Mouse (Mus musculus): ENCODE measurements around the gene Epn2. TPM values are rescaled to one million over a fixed set of nuclear protein-coding genes. Genes with fewer than 3 reads are reported as not detected.

The Epn2 gene
- polyA plus RNA-seq, 1 experiment from 2014 or later: 31.0 TPM

DNA sequence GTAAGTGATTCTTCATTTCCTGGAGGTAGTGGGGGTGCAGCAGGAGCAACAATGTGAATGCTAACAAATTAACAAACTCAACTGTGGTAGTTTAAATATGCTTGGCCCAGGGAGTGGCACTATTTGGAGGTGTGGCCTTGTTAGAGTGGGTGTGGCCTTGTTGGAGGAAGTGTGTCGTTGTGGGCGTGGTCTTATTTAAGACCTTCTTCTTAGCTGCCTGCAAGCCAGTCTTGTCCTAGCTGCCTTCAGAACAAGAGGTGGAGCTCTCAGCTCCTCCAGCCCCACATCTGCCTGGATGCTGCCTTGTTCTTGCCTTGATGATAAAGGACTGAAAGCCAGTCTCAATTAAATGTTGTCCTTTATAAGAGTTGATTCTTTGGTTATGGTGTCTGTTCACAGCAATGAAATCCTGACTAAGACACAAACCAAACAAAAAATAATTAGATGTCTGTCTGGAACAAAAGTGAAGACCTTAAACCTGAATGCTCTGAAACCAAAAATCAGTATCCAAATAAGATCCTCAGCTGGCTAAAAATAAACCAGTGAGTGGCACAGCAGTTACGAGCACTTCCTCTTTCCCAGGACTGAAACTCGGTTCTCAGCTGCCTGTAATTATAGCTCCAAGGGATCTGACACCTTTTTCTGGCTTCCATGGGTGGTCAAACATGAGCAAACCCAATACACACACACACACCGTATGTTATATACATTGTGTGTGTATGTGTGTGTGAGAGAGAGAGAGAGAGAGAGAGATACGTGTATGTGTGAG is 80.6 kb downstream of the Epn2 start:
- no peak overlapping the region for H3K9ac ChIP-seq
- peaks cover 6% of the 10 kb centered on the region; the same call in 1 of the 2 replicates for H3K4me1 ChIP-seq
- H3K27me3 ChIP-seq: no peaks in the 10 kb centered on the region
- no peak overlapping the region for H3K4me2 ChIP-seq (replicated peaks)
- no peaks in the 10 kb centered on the region for H3K9me3 ChIP-seq (replicated peaks)
- 64% methylated on average over 6 of the region's 6 CpGs for WGBS
- ATAC-seq (ENCODE audit: insufficient number of reproducible peaks, low FRiP score, low TSS enrichment, low read depth): no peak
- no peaks in the 10 kb centered on the region for H3K36me3 ChIP-seq
- no peak overlapping the region for H3K4me3 ChIP-seq (replicated peaks)
- H3K27ac ChIP-seq (replicated peaks): no peak overlapping the region

DNA sequence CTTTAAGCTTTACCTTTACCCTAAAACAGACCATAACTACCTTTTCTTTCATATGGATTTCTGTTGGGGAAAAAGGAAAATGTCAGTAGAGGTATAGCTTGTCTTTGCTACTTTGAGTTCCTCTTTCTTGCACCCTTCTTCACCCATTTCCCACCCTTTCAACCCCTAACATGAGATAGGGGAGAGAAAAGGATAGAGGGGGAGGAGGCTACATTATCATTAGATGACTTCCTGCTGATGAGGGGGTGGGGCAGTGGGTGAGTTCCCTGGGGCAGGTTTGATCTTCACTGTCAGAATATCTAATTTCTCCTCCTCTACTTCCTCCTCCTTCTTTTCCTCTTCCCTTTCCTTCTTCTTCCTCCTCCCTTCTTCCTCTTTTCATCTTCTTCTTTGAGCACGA is 82.0 kb downstream of the Epn2 start:
- Histone ChIP-seq H3K27ac (replicated peaks) (no peak overlapping the region), H3K9me3 (replicated peaks) (no peaks in the 10 kb centered on the region), H3K27me3 (no peaks in the 10 kb centered on the region), H3K36me3 (0 out of 2 replicates have a peak, but pooled peaks cover 2% of the 10 kb centered on the region), H3K4me1 (peaks cover 16% of the 10 kb centered on the region), H3K9ac (no peak overlapping the region), H3K4me3 (replicated peaks) (no peak overlapping the region), H3K4me2 (replicated peaks) (no peak overlapping the region)
- no peak for ATAC-seq (ENCODE audit: insufficient number of reproducible peaks, low FRiP score, low TSS enrichment, low read depth)
- WGBS: 87% methylated on average over 1 of the region's 1 CpGs

DNA sequence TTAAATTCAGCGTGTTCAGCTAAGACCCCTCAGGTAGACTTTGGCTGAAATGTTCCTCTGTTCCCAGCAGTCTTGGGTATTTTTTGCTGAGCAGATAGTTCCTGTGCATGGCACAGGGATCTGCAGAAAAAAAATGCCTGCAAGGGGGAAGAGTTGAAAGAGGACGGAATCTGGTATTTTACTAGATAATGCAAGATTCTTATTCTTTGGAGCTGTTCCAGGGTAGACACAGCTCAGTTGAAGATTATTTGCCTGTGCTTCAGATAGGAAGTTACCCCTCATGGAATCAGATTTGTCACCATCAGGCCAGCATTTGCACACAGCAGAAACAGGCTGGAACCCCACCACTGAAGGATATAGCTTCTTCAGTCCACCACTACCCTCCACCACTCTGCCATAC is 84.0 kb downstream of the Epn2 start:
- Histone ChIP-seq H3K4me3 (replicated peaks) (no peak overlapping the region), H3K9me3 (replicated peaks) (no peaks in the 10 kb centered on the region), H3K9ac (no peak overlapping the region), H3K4me2 (replicated peaks) (no peak overlapping the region), H3K27ac (replicated peaks) (peak overlapping the region; percentile 93; the same call in 1 of the 2 replicates), H3K4me1 (peaks cover 27% of the 10 kb centered on the region), H3K36me3 (peaks cover 21% of the 10 kb centered on the region), H3K27me3 (no peaks in the 10 kb centered on the region)
- no peak for ATAC-seq (ENCODE audit: insufficient number of reproducible peaks, low FRiP score, low TSS enrichment, low read depth)
- WGBS: 83% methylated on average over 2 of the region's 2 CpGs

DNA sequence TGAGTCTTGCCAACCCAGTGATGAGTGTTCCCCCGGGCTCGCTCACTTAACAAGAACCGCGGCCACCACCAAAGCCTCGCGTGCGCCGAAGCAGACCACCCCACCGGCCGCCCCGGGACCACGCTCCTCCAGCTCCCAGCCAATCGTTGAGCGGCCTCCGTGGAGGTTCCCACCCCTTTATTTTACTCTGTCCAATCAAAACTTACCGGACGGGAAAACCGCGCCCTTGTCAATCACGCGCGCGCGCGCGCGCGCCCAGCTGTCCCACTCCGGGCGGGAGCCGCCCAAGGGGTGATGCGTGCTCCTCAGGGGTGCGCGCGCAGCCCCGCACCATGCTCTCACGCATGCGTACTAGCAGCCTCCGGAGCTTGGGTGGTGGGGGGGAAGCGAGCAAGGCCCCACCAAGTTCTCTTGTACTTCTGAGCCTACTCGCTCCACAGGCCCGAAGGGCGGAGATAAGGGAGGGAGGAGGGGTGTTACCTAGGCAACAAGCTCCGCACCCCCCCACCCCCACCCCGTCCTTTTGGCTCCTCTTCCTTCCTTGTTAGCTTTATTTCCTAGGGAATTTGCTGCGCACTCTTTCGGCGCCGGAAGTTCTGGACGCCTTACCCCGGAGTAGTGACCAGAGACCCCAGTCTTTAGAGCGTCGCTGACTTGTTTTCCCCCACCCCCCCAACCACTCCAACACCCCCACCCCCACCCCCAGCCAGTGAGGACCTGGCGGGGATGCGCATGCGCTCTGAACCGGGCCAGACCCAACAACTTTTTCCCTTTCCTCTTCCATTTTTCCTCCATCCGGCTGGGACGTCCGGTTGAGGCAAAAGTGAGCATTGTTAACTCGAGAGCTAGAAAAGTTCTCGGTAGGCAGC is 85.1 kb downstream of the Epn2 start, which contains the start of gene Mapk7:
Gene Mapk7, minus strand, starts transcription at position 278 of the 869 bp plus-strand sequence.
- no peaks in the 10 kb centered on the region for H3K27me3 ChIP-seq
- H3K4me2 ChIP-seq (replicated peaks): peak within 1 kb of the TSS; percentile 85
- peaks cover 32% of the 10 kb centered on the region for H3K36me3 ChIP-seq
- peak within 1 kb of the TSS; percentile 72 for H3K4me3 ChIP-seq (replicated peaks)
- peak; percentile 95 for ATAC-seq (ENCODE audit: insufficient number of reproducible peaks, low FRiP score, low TSS enrichment, low read depth)
- H3K4me1 ChIP-seq: peaks cover 38% of the 10 kb centered on the region
- under 1% methylated on average over 62 of the region's 62 CpGs for WGBS
- peak within 1 kb of the TSS; percentile 93 for H3K27ac ChIP-seq (replicated peaks)
- H3K9ac ChIP-seq: peak within 1 kb of the TSS; percentile 73
- H3K9me3 ChIP-seq (replicated peaks): no peaks in the 10 kb centered on the region

DNA sequence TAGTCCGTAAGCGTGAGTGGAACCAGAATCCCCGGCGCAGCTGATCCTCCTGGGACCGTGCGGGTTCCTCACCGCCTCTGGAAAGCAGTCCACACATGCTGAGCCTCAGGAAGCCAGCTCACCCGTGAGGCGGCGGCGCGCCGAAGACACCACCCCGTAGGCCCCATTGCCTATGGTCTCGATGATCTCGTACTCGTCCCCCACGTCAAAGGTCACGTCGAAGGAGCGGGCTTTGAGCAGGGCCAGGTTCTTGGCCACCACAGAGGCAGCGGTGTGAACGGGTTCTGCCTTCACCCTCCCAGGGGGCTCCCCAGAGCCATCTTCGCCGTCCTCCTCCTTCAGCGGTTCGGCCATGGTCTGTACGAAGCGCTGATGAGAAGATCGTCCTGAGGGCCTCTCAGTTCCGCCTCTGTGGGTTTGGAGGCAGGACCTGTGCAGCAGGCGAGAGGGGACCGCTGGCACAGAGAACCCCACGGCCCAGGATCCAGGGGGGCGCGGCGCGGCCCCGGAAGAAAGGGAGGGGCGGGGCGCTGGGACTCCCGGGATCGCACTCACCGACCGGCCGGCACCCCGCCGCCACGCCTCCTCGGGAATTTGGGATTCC is 85.9 kb downstream of the Epn2 start:
- no peaks in the 10 kb centered on the region for H3K9me3 ChIP-seq (replicated peaks)
- under 1% methylated on average over 50 of the region's 50 CpGs for WGBS
- no peaks in the 10 kb centered on the region for H3K27me3 ChIP-seq
- peaks cover 40% of the 10 kb centered on the region for H3K4me1 ChIP-seq
- peak overlapping the region; percentile 73 for H3K9ac ChIP-seq
- peak; percentile 31 for ATAC-seq (ENCODE audit: insufficient number of reproducible peaks, low FRiP score, low TSS enrichment, low read depth)
- peak overlapping the region; percentile 85 for H3K4me2 ChIP-seq (replicated peaks)
- peak overlapping the region; percentile 72 for H3K4me3 ChIP-seq (replicated peaks)
- peaks cover 40% of the 10 kb centered on the region for H3K36me3 ChIP-seq
- peak overlapping the region; percentile 93 for H3K27ac ChIP-seq (replicated peaks)

DNA sequence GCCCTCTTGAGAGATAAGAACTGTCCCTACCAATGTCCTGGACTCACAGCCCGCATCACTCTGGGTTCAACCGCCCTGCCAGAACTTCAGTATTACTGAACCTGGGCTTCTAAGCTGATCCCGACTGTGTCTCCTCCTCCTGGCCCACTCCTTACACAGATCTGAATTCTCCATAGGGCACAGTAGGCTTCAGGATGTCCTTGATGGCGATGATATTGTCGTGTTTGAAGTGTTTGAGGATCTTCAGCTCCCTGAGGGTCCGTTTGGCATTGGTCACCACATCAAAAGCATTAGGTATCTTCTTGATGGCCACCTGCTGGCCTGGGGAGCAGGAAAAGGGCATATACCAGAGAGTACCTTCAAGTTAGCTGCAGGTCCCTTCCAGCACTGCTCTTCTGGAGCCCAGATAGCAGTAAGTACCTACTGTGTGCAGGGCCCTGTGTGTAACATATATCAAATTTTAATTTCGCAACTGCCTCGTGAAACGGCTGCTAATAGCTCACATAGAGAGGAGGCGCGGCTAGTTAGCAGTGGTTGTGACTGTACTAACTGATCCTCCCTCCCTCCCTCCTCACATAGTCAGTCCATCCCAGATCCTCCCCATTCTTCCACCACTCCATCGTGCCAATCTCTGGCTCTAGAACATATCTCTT is 86.6 kb downstream of the Epn2 start:
- H3K4me2 ChIP-seq (replicated peaks): peak overlapping the region; percentile 85
- H3K36me3 ChIP-seq: peaks cover 46% of the 10 kb centered on the region
- peak overlapping the region; percentile 93; the same call in 1 of the 2 replicates for H3K27ac ChIP-seq (replicated peaks)
- peak overlapping the region; percentile 72 for H3K4me3 ChIP-seq (replicated peaks)
- ATAC-seq (ENCODE audit: insufficient number of reproducible peaks, low FRiP score, low TSS enrichment, low read depth): no peak
- H3K9me3 ChIP-seq (replicated peaks): no peaks in the 10 kb centered on the region
- WGBS: 64% methylated on average over 12 of the region's 12 CpGs
- H3K9ac ChIP-seq: peak overlapping the region; percentile 73
- H3K4me1 ChIP-seq: peaks cover 46% of the 10 kb centered on the region
- no peaks in the 10 kb centered on the region for H3K27me3 ChIP-seq

DNA sequence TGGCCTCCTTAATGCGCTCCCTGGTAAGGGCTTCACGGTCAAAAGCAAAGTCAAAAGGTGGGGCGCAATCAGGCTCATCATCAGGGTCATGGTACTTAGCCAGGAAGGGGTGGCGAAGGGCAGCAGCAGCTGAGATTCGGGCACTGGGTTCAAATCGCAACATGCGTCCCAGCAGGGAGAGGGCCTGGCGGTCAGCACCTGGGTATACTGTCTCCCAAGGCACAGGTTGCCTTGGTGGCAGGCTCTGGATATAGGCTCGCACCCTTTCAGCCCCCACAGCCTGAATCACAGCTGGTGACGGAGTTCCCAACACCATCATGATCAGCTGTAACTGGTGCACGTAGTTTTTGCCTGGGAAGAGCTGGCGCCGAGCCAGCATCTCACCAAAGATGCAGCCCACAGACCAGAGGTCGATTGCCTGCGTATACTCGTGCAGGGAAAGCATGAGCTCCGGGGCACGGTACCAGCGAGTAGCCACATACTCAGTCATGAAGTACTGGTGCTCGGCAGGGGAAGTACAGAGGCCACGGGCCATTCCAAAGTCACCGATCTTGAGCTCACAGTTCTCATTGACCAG is 88.5 kb downstream of the Epn2 start:
- H3K4me2 ChIP-seq (replicated peaks): no peak overlapping the region
- H3K9ac ChIP-seq: no peak overlapping the region
- peaks cover 65% of the 10 kb centered on the region for H3K4me1 ChIP-seq
- no peak for ATAC-seq (ENCODE audit: insufficient number of reproducible peaks, low FRiP score, low TSS enrichment, low read depth)
- H3K27me3 ChIP-seq: no peaks in the 10 kb centered on the region
- H3K27ac ChIP-seq (replicated peaks): no peak overlapping the region
- no peaks in the 10 kb centered on the region for H3K9me3 ChIP-seq (replicated peaks)
- H3K36me3 ChIP-seq: peaks cover 51% of the 10 kb centered on the region
- H3K4me3 ChIP-seq (replicated peaks): no peak overlapping the region
- whole genome bisulfite sequencing: 92% methylated on average over 22 of the region's 22 CpGs

DNA sequence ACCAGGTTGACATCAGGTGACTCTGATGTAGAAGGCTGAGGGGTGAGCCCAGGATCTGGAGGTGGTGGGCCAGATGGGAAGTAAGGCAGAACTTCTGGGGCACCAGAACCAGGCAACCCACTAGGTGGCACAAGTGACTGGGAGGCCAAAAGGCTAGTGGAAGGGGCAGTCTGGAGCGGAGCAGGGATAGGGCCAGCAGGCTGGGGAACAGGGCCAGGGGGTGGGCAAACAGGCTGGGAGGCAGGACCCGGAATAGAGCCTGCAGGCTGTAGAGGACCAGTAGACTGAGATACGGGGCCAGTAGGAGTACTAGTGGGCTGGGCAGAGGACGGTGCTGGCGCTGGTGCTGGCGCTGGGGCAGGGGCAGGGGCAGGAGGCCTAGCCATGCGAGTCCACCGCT is 89.6 kb downstream of the Epn2 start:
- Histone ChIP-seq H3K9ac (no peak overlapping the region), H3K9me3 (replicated peaks) (no peaks in the 10 kb centered on the region), H3K36me3 (peaks cover 51% of the 10 kb centered on the region), H3K4me1 (peaks cover 71% of the 10 kb centered on the region), H3K27ac (replicated peaks) (no peak overlapping the region), H3K4me2 (replicated peaks) (no peak overlapping the region), H3K4me3 (replicated peaks) (no peak overlapping the region), H3K27me3 (no peaks in the 10 kb centered on the region)
- ATAC-seq (ENCODE audit: insufficient number of reproducible peaks, low FRiP score, low TSS enrichment, low read depth): no peak
- 97% methylated on average over 8 of the region's 8 CpGs for WGBS

DNA sequence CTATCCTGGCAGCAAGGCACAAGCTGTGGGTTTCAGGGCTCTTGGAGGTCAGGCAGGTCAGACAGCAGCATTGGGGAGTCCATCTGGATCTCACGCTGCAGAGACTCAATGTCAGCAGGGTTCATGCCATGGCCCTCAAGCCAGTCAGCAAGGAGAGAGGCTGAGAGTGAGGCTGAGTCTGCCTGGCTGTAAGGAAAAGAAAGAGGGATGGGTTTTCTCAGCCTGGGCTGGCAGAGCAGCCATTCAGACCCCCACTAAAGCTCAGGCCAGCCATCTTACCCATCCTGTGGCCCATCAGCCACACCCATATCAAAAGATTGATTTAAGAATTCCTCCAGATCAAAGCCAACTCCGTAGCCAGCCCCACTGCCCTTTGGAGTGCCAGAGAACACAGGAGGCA is 90.4 kb downstream of the Epn2 start:
- no peak for ATAC-seq (ENCODE audit: insufficient number of reproducible peaks, low FRiP score, low TSS enrichment, low read depth)
- no peak overlapping the region for H3K4me2 ChIP-seq (replicated peaks)
- H3K9me3 ChIP-seq (replicated peaks): no peaks in the 10 kb centered on the region
- H3K27ac ChIP-seq (replicated peaks): 0 out of 2 replicates have a peak overlapping the region, but pooled peaks have one; percentile 4
- H3K4me1 ChIP-seq: peaks cover 78% of the 10 kb centered on the region
- H3K36me3 ChIP-seq: peaks cover 51% of the 10 kb centered on the region
- 81% methylated on average over 2 of the region's 2 CpGs for WGBS
- no peak overlapping the region for H3K4me3 ChIP-seq (replicated peaks)
- no peak overlapping the region for H3K9ac ChIP-seq
- H3K27me3 ChIP-seq: no peaks in the 10 kb centered on the region

DNA sequence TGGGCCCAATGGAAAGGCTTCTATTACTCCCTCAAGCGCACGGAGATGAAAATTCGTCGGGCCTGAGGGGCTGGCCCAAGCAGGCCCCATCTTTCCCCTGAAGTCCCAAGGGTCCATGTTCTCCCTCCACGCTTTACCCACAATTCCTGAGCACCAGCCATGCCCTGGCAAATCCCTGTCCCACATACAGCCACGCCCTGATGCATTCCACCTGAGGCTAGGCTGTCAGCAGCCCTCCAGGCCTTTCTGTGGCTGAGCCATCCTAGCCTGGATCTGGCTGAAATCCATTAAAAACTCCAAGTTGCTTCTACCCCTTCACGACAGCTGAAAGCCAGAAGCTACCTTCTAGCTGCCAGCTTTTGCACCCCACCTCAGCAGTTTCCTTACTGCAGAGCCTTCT is 91.6 kb downstream of the Epn2 start:
- 73% methylated on average over 7 of the region's 7 CpGs for WGBS
- Histone ChIP-seq H3K4me1 (peaks cover 83% of the 10 kb centered on the region), H3K36me3 (peaks cover 51% of the 10 kb centered on the region), H3K9ac (no peak overlapping the region), H3K27me3 (no peaks in the 10 kb centered on the region), H3K27ac (replicated peaks) (peak overlapping the region; percentile 51; the same call in 1 of the 2 replicates), H3K4me2 (replicated peaks) (peak overlapping the region; percentile 60; the same call in 1 of the 2 replicates), H3K9me3 (replicated peaks) (no peaks in the 10 kb centered on the region), H3K4me3 (replicated peaks) (peak overlapping the region; percentile 45; the same call in 1 of the 2 replicates)
- no peak for ATAC-seq (ENCODE audit: insufficient number of reproducible peaks, low FRiP score, low TSS enrichment, low read depth)
